8 mouse cellular contexts compared by ENCODE assay signal in the genomic region with DNA sequence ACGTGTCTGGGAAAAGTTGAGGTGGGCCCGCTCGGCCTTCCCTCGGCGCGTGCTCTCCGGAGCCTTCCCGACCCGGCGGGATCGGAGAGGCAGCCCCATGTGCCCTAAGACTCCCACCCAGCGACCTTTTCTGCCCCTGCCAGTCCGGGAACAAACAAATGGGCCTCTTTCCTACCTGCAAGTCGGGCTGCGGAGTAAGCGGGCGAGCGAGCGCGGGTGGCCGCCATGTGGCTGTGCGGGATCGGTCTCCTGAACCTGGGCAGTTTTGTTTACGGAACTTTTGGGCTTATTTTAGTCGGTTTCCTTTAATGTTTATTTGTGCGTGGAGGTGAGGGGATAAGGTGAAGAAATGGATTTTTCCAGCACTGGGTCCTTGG. TPM values are rescaled to one million over a fixed set of nuclear protein-coding genes. Genes with fewer than 3 reads are reported as not detected.
DNase-seq lines count a peak whose midpoint lies in the region; ATAC-seq and TF ChIP-seq lines count a peak whose summit lies in the region.

No protein-coding gene starts in this region.

- peak overlapping the region; percentile 99 for H3K27ac ChIP-seq in embryonic facial prominence, embryonic 14.5 days (replicated peaks; ENCODE audit: low read depth, low read length)
- peak overlapping the region; percentile 98 for H3K27ac ChIP-seq in intestine, embryonic 16.5 days (ENCODE audit: low read length)
- 0 out of 2 replicates have a peak overlapping the region, but pooled peaks have one; percentile 88 for H3K27ac ChIP-seq in midbrain, postnatal 0 days (ENCODE audit: low read depth, low read length)

- no peak for ATAC-seq in embryonic facial prominence, embryonic 14.5 days (ENCODE audit: low read depth)
- no peak for ATAC-seq in intestine, embryonic 16.5 days
- no peak for ATAC-seq in midbrain, postnatal 0 days (ENCODE audit: low FRiP score)
- ATAC-seq in CD4-positive, CD25-positive, alpha-beta regulatory T cell, adult 4 months: no peak

- peak overlapping the region; percentile 84 for H3K4me2 ChIP-seq in embryonic facial prominence, embryonic 14.5 days (ENCODE audit: low read depth, low read length)
- peak overlapping the region; percentile 58 for H3K4me2 ChIP-seq in intestine, embryonic 16.5 days (ENCODE audit: low read depth, low read length)
- peak overlapping the region; percentile 97 for H3K4me2 ChIP-seq in midbrain, postnatal 0 days (ENCODE audit: low read depth, low read length, poor library complexity, severe bottlenecking)

- no peaks in the 10 kb centered on the region for H3K27me3 ChIP-seq in embryonic facial prominence, embryonic 14.5 days (replicated peaks; ENCODE audit: control insufficient read depth, insufficient read depth, low read length)
- H3K27me3 ChIP-seq in intestine, embryonic 16.5 days (replicated peaks; ENCODE audit: control insufficient read depth, insufficient read depth, low read length): no peaks in the 10 kb centered on the region
- no peaks in the 10 kb centered on the region for H3K27me3 ChIP-seq in midbrain, postnatal 0 days (ENCODE audit: insufficient read depth, low read length)

- H3K9me3 ChIP-seq in embryonic facial prominence, embryonic 14.5 days (ENCODE audit: control insufficient read depth, low read length): no peaks in the 10 kb centered on the region
- H3K9me3 ChIP-seq in intestine, embryonic 16.5 days (ENCODE audit: control insufficient read depth, low read length): no peaks in the 10 kb centered on the region
- H3K9me3 ChIP-seq in midbrain, postnatal 0 days (ENCODE audit: low read length): no peaks in the 10 kb centered on the region

- peaks cover 19% of the 10 kb centered on the region for H3K4me1 ChIP-seq in embryonic facial prominence, embryonic 14.5 days (ENCODE audit: control insufficient read depth, insufficient read depth, low read length)
- H3K4me1 ChIP-seq in intestine, embryonic 16.5 days (ENCODE audit: control insufficient read depth, insufficient read depth, low read length): peaks cover 15% of the 10 kb centered on the region
- H3K4me1 ChIP-seq in midbrain, postnatal 0 days (ENCODE audit: insufficient read depth, low read length): no peaks in the 10 kb centered on the region; the same call in 1 of the 2 replicates

- H3K36me3 ChIP-seq in embryonic facial prominence, embryonic 14.5 days (ENCODE audit: control insufficient read depth, insufficient read depth, low read length): no peaks in the 10 kb centered on the region
- H3K36me3 ChIP-seq in intestine, embryonic 16.5 days (ENCODE audit: control insufficient read depth, insufficient read depth, low read length): no peaks in the 10 kb centered on the region
- no peaks in the 10 kb centered on the region for H3K36me3 ChIP-seq in midbrain, postnatal 0 days (ENCODE audit: insufficient read depth, low read length)

- no peak for TF ChIP-seq CTCF in midbrain, postnatal 0 days (IDR thresholded peaks at IDR 0.05)

- peak overlapping the region; percentile 99 for H3K4me3 ChIP-seq in embryonic facial prominence, embryonic 14.5 days (ENCODE audit: low read depth, low read length)
- peak overlapping the region; percentile 100 for H3K4me3 ChIP-seq in intestine, embryonic 16.5 days (ENCODE audit: low read length)
- H3K4me3 ChIP-seq in midbrain, postnatal 0 days (ENCODE audit: low read depth, low read length): peak overlapping the region; percentile 81

- H3K9ac ChIP-seq in embryonic facial prominence, embryonic 14.5 days (ENCODE audit: low read depth, low read length): peak overlapping the region; percentile 97
- peak overlapping the region; percentile 99 for H3K9ac ChIP-seq in intestine, embryonic 16.5 days (ENCODE audit: low read depth, low read length)
- peak overlapping the region; percentile 85 for H3K9ac ChIP-seq in midbrain, postnatal 0 days (replicated peaks; ENCODE audit: low read length, poor library complexity, severe bottlenecking)

- peak; percentile 17 for DNase-seq in left cerebral cortex, postnatal 4 days
- DNase-seq in left cerebral cortex, postnatal 14 days (ENCODE audit: low spot score in 2 of 2): no peak
- DNase-seq in embryonic facial prominence, embryonic 14.5 days (ENCODE audit: low spot score): no peak
- DNase-seq in midbrain, postnatal 0 days (ENCODE audit: low spot score): no peak
- no peak for DNase-seq in spleen, adult 18-20 months
- no peak for DNase-seq in thymus, adult 18-20 months

- WGBS in embryonic facial prominence, embryonic 14.5 days: 0% methylated on average over 23 of the region's 26 CpGs
- 0% methylated on average over 26 of the region's 26 CpGs for whole genome bisulfite sequencing in intestine, embryonic 16.5 days
- WGBS in midbrain, postnatal 0 days: under 1% methylated on average over 26 of the region's 26 CpGs

- intact Hi-C loops in left cerebral cortex, postnatal 4 days (cut with DNase I): no loop called here
- intact Hi-C loops in left cerebral cortex, postnatal 14 days (cut with DNase I): loop anchor here (2.0 kb wide), 1 partner anchor 29 kb away; no protein-coding TSS in a partner anchor

RNA-seq across cellular contexts. Expression of a gene that starts 7.8 kb away (rescaled TPM):
- total RNA-seq in left cerebral cortex, postnatal 4 days (2021): 100 to 1,000 TPM; 201 to 220 TPM
- 100 to 1,000 TPM; 123 to 145 TPM for total RNA-seq in left cerebral cortex, postnatal 14 days (2021)
- 583 and 637 TPM in 2 replicates for polyA plus RNA-seq in embryonic facial prominence, embryonic 14.5 days (2014; fragmentation: Nextera tagmentation; extraction: Ambion mirVana)
- 751 and 822 TPM in 2 replicates for polyA plus RNA-seq in intestine, embryonic 16.5 days (2015; fragmentation: Nextera tagmentation; extraction: Ambion mirVana)
- total RNA-seq in midbrain, postnatal 0 days (2014; rRNA removed): 154 and 159 TPM in 2 replicates
- 173 and 183 TPM in 2 replicates for polyA plus RNA-seq in midbrain, postnatal 0 days (2015; fragmentation: Nextera tagmentation; extraction: Ambion mirVana)
- polyA plus RNA-seq in CD4-positive, CD25-positive, alpha-beta regulatory T cell, adult 4 months (2017; shearing (Covaris generic)): 1,000 to 10,000 TPM; 1,072 to 1,239 TPM

RNA-seq across cellular contexts. Expression of a gene that starts 29.5 kb away (rescaled TPM):
- total RNA-seq in left cerebral cortex, postnatal 4 days (2021): not detected
- not detected for total RNA-seq in left cerebral cortex, postnatal 14 days (2021)
- 1.2 and 2.8 TPM in 2 replicates for polyA plus RNA-seq in embryonic facial prominence, embryonic 14.5 days (2014; fragmentation: Nextera tagmentation; extraction: Ambion mirVana)
- polyA plus RNA-seq in intestine, embryonic 16.5 days (2015; fragmentation: Nextera tagmentation; extraction: Ambion mirVana): 1.2 and 2.0 TPM in 2 replicates
- total RNA-seq in midbrain, postnatal 0 days (2014; rRNA removed): not detected in 2 replicates
- 0.49 and 0.96 TPM in 2 replicates for polyA plus RNA-seq in midbrain, postnatal 0 days (2015; fragmentation: Nextera tagmentation; extraction: Ambion mirVana)
- polyA plus RNA-seq in CD4-positive, CD25-positive, alpha-beta regulatory T cell, adult 4 months (2017; shearing (Covaris generic)): 10 to 100 TPM in 1 of 2 experiments, 1 to 10 TPM in 1; 7.6 to 14.3 TPM

RNA-seq across cellular contexts. Expression of a gene that starts 46.1 kb away (rescaled TPM):
- total RNA-seq in left cerebral cortex, postnatal 4 days (2021): 10 to 100 TPM; 21.3 to 22.8 TPM
- 10 to 100 TPM; 40.2 to 46.0 TPM for total RNA-seq in left cerebral cortex, postnatal 14 days (2021)
- polyA plus RNA-seq in embryonic facial prominence, embryonic 14.5 days (2014; fragmentation: Nextera tagmentation; extraction: Ambion mirVana): 6.1 and 7.9 TPM in 2 replicates
- 3.7 and 5.4 TPM in 2 replicates for polyA plus RNA-seq in intestine, embryonic 16.5 days (2015; fragmentation: Nextera tagmentation; extraction: Ambion mirVana)
- total RNA-seq in midbrain, postnatal 0 days (2014; rRNA removed): 14.5 and 18.6 TPM in 2 replicates
- 16.1 and 16.6 TPM in 2 replicates for polyA plus RNA-seq in midbrain, postnatal 0 days (2015; fragmentation: Nextera tagmentation; extraction: Ambion mirVana)
- 1 to 10 TPM; 2.4 to 3.3 TPM for polyA plus RNA-seq in CD4-positive, CD25-positive, alpha-beta regulatory T cell, adult 4 months (2017; shearing (Covaris generic))
